Mouse (Mus musculus): Measurements from ENCODE around the gene Daxx. TPM values are rescaled to one million over a fixed set of nuclear protein-coding genes. Genes with fewer than 3 reads are reported as not detected.
"Not testable (repeated sequence)": the region's sequence is repeated elsewhere in the genome, so short reads cannot be mapped to it uniquely, and the experiment has no call there.

The Daxx gene
- polyA plus RNA-seq, 1 experiment from 2014 or later: 65.4 TPM

- no peak for ATAC-seq (ENCODE audit: low FRiP score, low read depth)
- H3K4me3 ChIP-seq: no peak overlapping the region
- H3K4me2 ChIP-seq (replicated peaks): no peak overlapping the region
- peaks cover 22% of the 10 kb centered on the region for H3K4me1 ChIP-seq
- H3K9ac ChIP-seq: no peak overlapping the region
- no peaks in the 10 kb centered on the region for H3K36me3 ChIP-seq
- no peaks in the 10 kb centered on the region for H3K9me3 ChIP-seq
- no peak overlapping the region for H3K27ac ChIP-seq
- no peaks in the 10 kb centered on the region for H3K27me3 ChIP-seq
- WGBS: 23% methylated on average over 7 of the region's 7 CpGs
These were observed 16.8 kb upstream of the Daxx start for GRCm38 (mm10) chr17:33892429-33892828.

- not testable (repeated sequence) for H3K27me3 ChIP-seq; H3K27ac ChIP-seq; H3K4me3 ChIP-seq; H3K9ac ChIP-seq; H3K9me3 ChIP-seq; H3K4me2 ChIP-seq (replicated peaks); H3K36me3 ChIP-seq; ATAC-seq (ENCODE audit: low FRiP score, low read depth)
- H3K4me1 ChIP-seq: peaks cover 18% of the 10 kb centered on the region
- 79% methylated on average over 4 of the region's 4 CpGs for WGBS
These were observed 16.2 kb upstream of the Daxx start for GRCm38 (mm10) chr17:33893011-33893410.

- 46% methylated on average over 6 of the region's 6 CpGs for WGBS
- Histone ChIP-seq H3K4me2 (replicated peaks) (no peak overlapping the region), H3K4me1 (no peaks in the 10 kb centered on the region), H3K9me3 (no peaks in the 10 kb centered on the region), H3K4me3 (no peak overlapping the region), H3K36me3 (no peaks in the 10 kb centered on the region), H3K9ac (no peak overlapping the region), H3K27ac (no peak overlapping the region), H3K27me3 (no peaks in the 10 kb centered on the region)
- ATAC-seq (ENCODE audit: low FRiP score, low read depth): no peak
These were observed 12.0 kb upstream of the Daxx start for GRCm38 (mm10) chr17:33897114-33897794.

- H3K4me3 ChIP-seq; ATAC-seq (ENCODE audit: low FRiP score, low read depth); H3K36me3 ChIP-seq; H3K9me3 ChIP-seq; H3K27ac ChIP-seq; H3K4me2 ChIP-seq (replicated peaks); H3K9ac ChIP-seq; H3K4me1 ChIP-seq; H3K27me3 ChIP-seq: not testable (repeated sequence)
- WGBS: 84% methylated on average over 4 of the region's 4 CpGs
These were observed 11.0 kb upstream of the Daxx start for GRCm38 (mm10) chr17:33898193-33898592.

GRCm38 (mm10) chr17:33899642-33900041, 9.6 kb upstream of the Daxx start:
- Histone ChIP-seq H3K4me3 (no peak overlapping the region), H3K9me3 (no peaks in the 10 kb centered on the region), H3K4me1 (no peaks in the 10 kb centered on the region), H3K36me3 (no peaks in the 10 kb centered on the region), H3K9ac (no peak overlapping the region), H3K27ac (no peak overlapping the region), H3K4me2 (replicated peaks) (no peak overlapping the region), H3K27me3 (no peaks in the 10 kb centered on the region)
- ATAC-seq (ENCODE audit: low FRiP score, low read depth): no peak
- 72% methylated on average over 4 of the region's 4 CpGs for WGBS

- no peak overlapping the region for H3K27ac ChIP-seq
- H3K4me3 ChIP-seq: no peak overlapping the region
- no peaks in the 10 kb centered on the region for H3K9me3 ChIP-seq
- 65% methylated on average over 7 of the region's 7 CpGs for WGBS
- H3K9ac ChIP-seq: no peak overlapping the region
- no peaks in the 10 kb centered on the region for H3K36me3 ChIP-seq
- no peaks in the 10 kb centered on the region for H3K27me3 ChIP-seq
- H3K4me1 ChIP-seq: no peaks in the 10 kb centered on the region
- ATAC-seq (ENCODE audit: low FRiP score, low read depth): no peak
- H3K4me2 ChIP-seq (replicated peaks): no peak overlapping the region
These were observed 8.8 kb upstream of the Daxx start for GRCm38 (mm10) chr17:33900281-33900988.

- H3K4me3 ChIP-seq: no peak overlapping the region
- no peak overlapping the region for H3K4me2 ChIP-seq (replicated peaks)
- H3K4me1 ChIP-seq: no peaks in the 10 kb centered on the region
- no peaks in the 10 kb centered on the region for H3K9me3 ChIP-seq
- H3K9ac ChIP-seq: no peak overlapping the region
- no peak for ATAC-seq (ENCODE audit: low FRiP score, low read depth)
- WGBS: 82% methylated on average over 4 of the region's 4 CpGs
- H3K36me3 ChIP-seq: no peaks in the 10 kb centered on the region
- H3K27me3 ChIP-seq: no peaks in the 10 kb centered on the region
- no peak overlapping the region for H3K27ac ChIP-seq
These were observed 8.3 kb upstream of the Daxx start for GRCm38 (mm10) chr17:33900989-33901314.

- Histone ChIP-seq H3K9ac (no peak overlapping the region), H3K9me3 (no peaks in the 10 kb centered on the region), H3K27ac (no peak overlapping the region), H3K27me3 (no peaks in the 10 kb centered on the region), H3K4me1 (no peaks in the 10 kb centered on the region), H3K4me2 (replicated peaks) (no peak overlapping the region), H3K36me3 (no peaks in the 10 kb centered on the region), H3K4me3 (no peak overlapping the region)
- no peak for ATAC-seq (ENCODE audit: low FRiP score, low read depth)
- WGBS: 66% methylated on average over 4 of the region's 4 CpGs
These were observed 7.6 kb upstream of the Daxx start for GRCm38 (mm10) chr17:33901653-33902052.

GRCm38 (mm10) chr17:33902079-33902478, 7.1 kb upstream of the Daxx start:
- Histone ChIP-seq H3K9ac (no peak overlapping the region), H3K27ac (no peak overlapping the region), H3K36me3 (no peaks in the 10 kb centered on the region), H3K4me1 (no peaks in the 10 kb centered on the region), H3K4me2 (replicated peaks) (no peak overlapping the region), H3K4me3 (no peak overlapping the region), H3K27me3 (no peaks in the 10 kb centered on the region), H3K9me3 (no peaks in the 10 kb centered on the region)
- 27% methylated on average over 4 of the region's 4 CpGs for WGBS
- ATAC-seq (ENCODE audit: low FRiP score, low read depth): no peak

GRCm38 (mm10) chr17:33902491-33902890, 6.7 kb upstream of the Daxx start:
- Histone ChIP-seq H3K9me3 (no peaks in the 10 kb centered on the region), H3K4me3 (no peak overlapping the region), H3K9ac (no peak overlapping the region), H3K4me2 (replicated peaks) (no peak overlapping the region), H3K27me3 (no peaks in the 10 kb centered on the region), H3K36me3 (no peaks in the 10 kb centered on the region), H3K27ac (no peak overlapping the region), H3K4me1 (no peaks in the 10 kb centered on the region)
- no peak for ATAC-seq (ENCODE audit: low FRiP score, low read depth)
- WGBS: 79% methylated on average over 7 of the region's 7 CpGs

- 71% methylated on average over 6 of the region's 6 CpGs for WGBS
- not testable (repeated sequence) for H3K4me1 ChIP-seq
These were observed 5.1 kb upstream of the Daxx start for GRCm38 (mm10) chr17:33903911-33904651.

GRCm38 (mm10) chr17:33904835-33905234, 4.4 kb upstream of the Daxx start, which contains the start of gene Platr17:
TSS of gene Platr17 (plus strand) at chr17:33905135.
- H3K4me1 ChIP-seq; H3K4me3 ChIP-seq; H3K36me3 ChIP-seq; H3K27me3 ChIP-seq; H3K27ac ChIP-seq; H3K9ac ChIP-seq; H3K9me3 ChIP-seq; ATAC-seq (ENCODE audit: low FRiP score, low read depth); H3K4me2 ChIP-seq (replicated peaks): not testable (repeated sequence)
- WGBS: 30% methylated on average over 3 of the region's 4 CpGs

More at GRCm38 (mm10) chr17:33903911-33904651, 5.1 kb upstream of the Daxx start:
- H3K9me3 ChIP-seq; ATAC-seq (ENCODE audit: low FRiP score, low read depth); H3K4me3 ChIP-seq; H3K27me3 ChIP-seq; H3K9ac ChIP-seq; H3K36me3 ChIP-seq; H3K27ac ChIP-seq; H3K4me2 ChIP-seq (replicated peaks): not testable (repeated sequence)

Measured in limb, embryonic 13.5 days (tissue).